In genomic region chr17:7250373-7250772, GRCm38 (mm10) we compare ENCODE assay signal across 26 mouse cellular contexts.
"Had no signal": no experiment of that assay in that cellular context is flagged by ENCODE, and none has a peak within 500 bp of the region (broad histone marks: within the 10 kb centered on the region; RNA-seq: fewer than 3 reads in every experiment).

No protein-coding gene starts in this region.

- H3K4me2 ChIP-seq: heart, embryonic 13.5 days; heart, embryonic 15.5 days; hindbrain, embryonic 12.5 days; hindbrain, embryonic 15.5 days; kidney, embryonic 15.5 days; limb, embryonic 13.5 days; limb, embryonic 15.5 days; liver, embryonic 12.5 days had no signal

- H3K9ac ChIP-seq: heart, embryonic 13.5 days; heart, embryonic 15.5 days; hindbrain, embryonic 12.5 days; hindbrain, embryonic 15.5 days; kidney, embryonic 15.5 days; limb, embryonic 13.5 days; limb, embryonic 15.5 days; liver, embryonic 12.5 days; liver, embryonic 14.5 days had no signal

- H3K27ac ChIP-seq: gastrocnemius, adult 2 months; heart, embryonic 13.5 days; heart, embryonic 15.5 days; hindbrain, embryonic 12.5 days; hindbrain, embryonic 15.5 days; hindbrain, postnatal 0 days; kidney, embryonic 15.5 days; kidney, postnatal 0 days; limb, embryonic 13.5 days; limb, embryonic 15.5 days; liver, embryonic 12.5 days; liver, embryonic 14.5 days had no signal

- DNase-seq: gastrocnemius, adult 2 months; gastrocnemius, postnatal 14 days; gastrocnemius, postnatal 36 days; heart, adult 18-20 months; heart, postnatal 14 days; heart, postnatal 36 days; kidney, adult 11 months; kidney, adult 2 months; kidney, adult 9 months; kidney, postnatal 14 days; kidney, postnatal 36 days; layer of hippocampus, adult 9-11 months; layer of hippocampus, postnatal 36 days; left cerebral cortex, postnatal 4 days had no signal

- H3K27me3 ChIP-seq: heart, embryonic 13.5 days; heart, embryonic 15.5 days; hindbrain, embryonic 12.5 days; hindbrain, embryonic 15.5 days; kidney, embryonic 15.5 days; limb, embryonic 13.5 days; limb, embryonic 15.5 days; liver, embryonic 12.5 days had no signal

- H3K4me1 ChIP-seq: heart, embryonic 13.5 days; heart, embryonic 15.5 days; hindbrain, embryonic 15.5 days; kidney, embryonic 15.5 days; limb, embryonic 13.5 days; limb, embryonic 15.5 days; liver, embryonic 12.5 days had no signal

- H3K4me3 ChIP-seq: gastrocnemius, adult 2 months; heart, embryonic 13.5 days; heart, embryonic 15.5 days; hindbrain, embryonic 12.5 days; hindbrain, embryonic 15.5 days; kidney, embryonic 15.5 days; limb, embryonic 13.5 days; limb, embryonic 15.5 days; liver, embryonic 12.5 days had no signal

- H3K36me3 ChIP-seq: hindbrain, embryonic 15.5 days; limb, embryonic 15.5 days; liver, embryonic 12.5 days had no signal

- H3K9me3 ChIP-seq: heart, embryonic 13.5 days; heart, embryonic 15.5 days; hindbrain, embryonic 12.5 days; hindbrain, embryonic 15.5 days; kidney, embryonic 15.5 days; limb, embryonic 13.5 days; limb, embryonic 15.5 days; liver, embryonic 12.5 days had no signal

- ATAC-seq: hindbrain, postnatal 0 days; intestine, embryonic 16.5 days; liver, embryonic 12.5 days had no signal
